Mouse (Mus musculus): ENCODE results near the gene 2310022B05Rik.

GRCm38 (mm10) chr8:124677486-124677885 is 14.3 kb upstream of the 2310022B05Rik start:
- TF ChIP-seq CTCF (IDR thresholded peaks at IDR 0.05; ENCODE audit: extremely low read depth, insufficient read depth, insufficient read length, insufficient replicate concordance) = peak; percentile 77; the same call in 1 of the 2 replicates
- TF ChIP-seq POLR2A (IDR thresholded peaks at IDR 0.05; ENCODE audit: low read depth, low read length) = no peak

Measured in spleen, adult 2 months (tissue).